Comparison of ENCODE assay signal across 24 mouse cellular contexts in the genomic region with DNA sequence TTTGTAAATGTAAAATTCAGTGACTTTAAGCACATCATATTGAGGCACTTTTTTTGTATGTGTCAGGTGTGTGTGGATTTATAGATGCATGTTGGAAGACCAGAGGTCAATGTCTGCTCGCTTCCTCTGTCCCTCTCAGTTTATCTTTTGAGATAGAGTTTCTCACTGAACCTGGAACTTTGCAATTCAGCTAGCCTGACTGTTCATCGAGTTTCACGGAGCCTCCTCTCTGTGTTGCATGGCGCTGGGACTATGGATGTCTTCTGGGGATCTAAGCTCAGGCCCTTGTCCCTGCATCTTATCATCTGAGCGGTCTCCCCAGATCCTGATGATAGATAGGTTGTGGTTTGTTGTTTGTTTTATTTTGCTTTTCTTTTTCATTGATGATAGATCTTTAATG.
"Had no signal": no experiment of that assay in that cellular context is flagged by ENCODE, and none has a peak within 500 bp of the region (broad histone marks: within the 10 kb centered on the region; RNA-seq: fewer than 3 reads in every experiment).

No protein-coding gene starts in this region.

- H3K4me1 ChIP-seq: heart, embryonic 13.5 days; heart, embryonic 15.5 days; hindbrain, embryonic 13.5 days; hindbrain, embryonic 15.5 days; limb, embryonic 13.5 days; limb, embryonic 15.5 days; liver, embryonic 12.5 days had no signal

- ATAC-seq: forebrain, postnatal 0 days; hindbrain, postnatal 0 days; liver, embryonic 12.5 days had no signal

- H3K9ac ChIP-seq: forebrain, postnatal 0 days; heart, embryonic 13.5 days; heart, embryonic 15.5 days; hindbrain, embryonic 13.5 days; hindbrain, embryonic 15.5 days; kidney, embryonic 15.5 days; limb, embryonic 13.5 days; limb, embryonic 15.5 days; liver, embryonic 12.5 days; liver, embryonic 14.5 days had no signal

- DNase-seq: forebrain, postnatal 0 days; gastrocnemius, postnatal 14 days; gastrocnemius, postnatal 36 days; heart, adult 18-20 months; heart, postnatal 14 days; heart, postnatal 36 days; kidney, adult 18-20 months; kidney, postnatal 14 days; kidney, postnatal 36 days; layer of hippocampus, adult 9-11 months; layer of hippocampus, postnatal 36 days; left cerebral cortex, postnatal 4 days had no signal

- H3K27ac ChIP-seq: heart, embryonic 13.5 days; heart, embryonic 15.5 days; hindbrain, embryonic 13.5 days; hindbrain, embryonic 15.5 days; hindbrain, postnatal 0 days; kidney, embryonic 15.5 days; kidney, postnatal 0 days; limb, embryonic 13.5 days; limb, embryonic 15.5 days; liver, embryonic 12.5 days; liver, embryonic 14.5 days had no signal

- H3K36me3 ChIP-seq: heart, embryonic 13.5 days; heart, embryonic 15.5 days; hindbrain, embryonic 13.5 days; hindbrain, embryonic 15.5 days; kidney, embryonic 15.5 days; limb, embryonic 13.5 days; limb, embryonic 15.5 days; liver, embryonic 12.5 days had no signal

- H3K27me3 ChIP-seq: heart, embryonic 13.5 days; heart, embryonic 15.5 days; hindbrain, embryonic 13.5 days; hindbrain, embryonic 15.5 days; kidney, embryonic 15.5 days; limb, embryonic 13.5 days; limb, embryonic 15.5 days; liver, embryonic 12.5 days had no signal

- H3K4me3 ChIP-seq: heart, embryonic 13.5 days; heart, embryonic 15.5 days; hindbrain, embryonic 13.5 days; hindbrain, embryonic 15.5 days; kidney, embryonic 15.5 days; limb, embryonic 13.5 days; limb, embryonic 15.5 days; liver, embryonic 12.5 days had no signal

- H3K9me3 ChIP-seq: heart, embryonic 13.5 days; heart, embryonic 15.5 days; hindbrain, embryonic 13.5 days; hindbrain, embryonic 15.5 days; kidney, embryonic 15.5 days; limb, embryonic 13.5 days; limb, embryonic 15.5 days; liver, embryonic 12.5 days had no signal

- H3K4me2 ChIP-seq: heart, embryonic 11.5 days; heart, embryonic 13.5 days; heart, embryonic 15.5 days; hindbrain, embryonic 13.5 days; hindbrain, embryonic 15.5 days; kidney, embryonic 15.5 days; limb, embryonic 13.5 days; limb, embryonic 15.5 days; liver, embryonic 12.5 days had no signal
